In the genomic region with DNA sequence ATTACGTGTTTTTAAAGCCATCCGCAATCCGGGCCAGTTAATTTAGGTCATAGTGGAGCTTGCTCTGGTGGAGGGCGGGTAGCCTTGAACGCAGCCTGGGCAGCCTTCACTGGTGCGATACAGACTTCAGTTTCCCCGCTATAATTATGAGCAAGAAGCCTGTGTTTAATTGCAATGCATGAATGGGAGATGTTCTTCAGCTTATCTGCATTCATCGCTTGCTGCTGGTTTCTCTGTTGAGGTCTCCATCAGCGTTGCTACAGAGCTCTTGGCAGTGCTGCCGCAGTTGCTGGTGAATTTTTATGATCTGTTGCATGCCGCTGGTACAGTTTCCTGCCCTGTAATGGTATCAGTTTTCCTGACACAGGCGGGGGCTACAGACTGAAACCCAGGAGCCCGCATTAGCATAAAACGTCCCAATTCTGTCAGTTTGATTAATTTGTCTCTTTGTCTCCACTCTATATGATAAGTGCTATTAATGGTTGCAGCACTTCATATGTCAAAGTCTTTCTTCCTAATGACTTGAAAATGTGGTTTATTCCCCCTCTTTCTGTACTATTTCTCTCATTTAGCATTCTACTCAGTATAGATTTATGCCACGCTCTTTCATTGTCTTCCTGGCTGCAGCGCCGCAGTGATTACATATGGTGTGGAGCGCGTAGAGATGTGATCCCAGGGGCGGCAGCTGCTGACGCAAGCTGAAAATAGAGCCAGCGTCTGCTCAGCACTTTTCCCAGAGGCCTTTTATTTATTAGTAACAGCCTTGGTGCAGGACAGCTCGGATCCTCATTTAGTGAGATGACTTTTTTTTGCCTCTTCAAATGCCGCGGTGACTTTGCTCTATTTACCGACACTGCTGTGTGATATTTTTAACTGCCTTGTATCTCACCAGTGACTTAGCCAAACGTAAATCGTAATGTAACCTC, we compare ENCODE assay signal across 8 mouse cellular contexts.
DNase-seq lines count a peak whose midpoint lies in the region; ATAC-seq and TF ChIP-seq lines count a peak whose summit lies in the region.

No protein-coding gene starts in this region.

- 36% methylated on average over 28 of the region's 28 CpGs for WGBS in lung, postnatal 0 days
- WGBS in forebrain, embryonic 14.5 days = 8% methylated on average over 28 of the region's 28 CpGs
- WGBS in stomach, embryonic 15.5 days = 15% methylated on average over 28 of the region's 28 CpGs

- H3K27ac ChIP-seq in lung, postnatal 0 days (ENCODE audit: low read length) = no peak overlapping the region
- peak overlapping the region; percentile 88 for H3K27ac ChIP-seq in forebrain, embryonic 14.5 days (ENCODE audit: low read depth, low read length)
- H3K27ac ChIP-seq in layer of hippocampus, adult 2 months = peak overlapping the region; percentile 87
- peak overlapping the region; percentile 45 for H3K27ac ChIP-seq in stomach, embryonic 15.5 days

- no peaks in the 10 kb centered on the region for H3K9me3 ChIP-seq in lung, postnatal 0 days (ENCODE audit: low read length)
- H3K9me3 ChIP-seq in forebrain, embryonic 14.5 days (replicated peaks; ENCODE audit: control insufficient read depth, low read length) = no peaks in the 10 kb centered on the region
- no peaks in the 10 kb centered on the region for H3K9me3 ChIP-seq in megakaryocyte, embryonic 14.5 days
- no peaks in the 10 kb centered on the region for H3K9me3 ChIP-seq in stomach, embryonic 15.5 days

- no peak for TF ChIP-seq EP300 in lung, postnatal 0 days (IDR thresholded peaks at IDR 0.05)

- peak; percentile 70 for DNase-seq in lung, postnatal 0 days (ENCODE audit: low spot score)
- no peak for DNase-seq in lung, postnatal 10 days
- peak; percentile 91 for DNase-seq in forebrain, embryonic 14.5 days (ENCODE audit: low spot score)
- DNase-seq in layer of hippocampus, adult 2 months (ENCODE audit: low spot score in 2 of 2) = peak; percentile 28 to 39
- no peak for DNase-seq in urinary bladder, postnatal 25 days (ENCODE audit: low spot score)

- peak overlapping the region; percentile 45 for H3K4me2 ChIP-seq in lung, postnatal 0 days (replicated peaks; ENCODE audit: low read depth, low read length)
- H3K4me2 ChIP-seq in forebrain, embryonic 14.5 days (ENCODE audit: low read length) = peak overlapping the region; percentile 50
- H3K4me2 ChIP-seq in stomach, embryonic 15.5 days = peak overlapping the region; percentile 42

- H3K9ac ChIP-seq in lung, postnatal 0 days (replicated peaks; ENCODE audit: low read depth) = no peak overlapping the region
- H3K9ac ChIP-seq in forebrain, embryonic 14.5 days (ENCODE audit: low read length) = peak overlapping the region; percentile 47
- H3K9ac ChIP-seq in stomach, embryonic 15.5 days = no peak overlapping the region

- H3K4me3 ChIP-seq in lung, postnatal 0 days (ENCODE audit: low read depth, low read length) = no peak overlapping the region
- peak overlapping the region; percentile 3; the same call in 1 of the 2 replicates for H3K4me3 ChIP-seq in forebrain, embryonic 14.5 days (ENCODE audit: low read depth, low read length)
- H3K4me3 ChIP-seq in layer of hippocampus, adult 2 months = peak overlapping the region; percentile 55
- H3K4me3 ChIP-seq in megakaryocyte, embryonic 14.5 days (replicated peaks) = peak overlapping the region; percentile 31
- no peak overlapping the region; the same call in 1 of the 2 replicates for H3K4me3 ChIP-seq in stomach, embryonic 15.5 days (replicated peaks)

- 0 out of 2 replicates have a peak, but pooled peaks cover 6% of the 10 kb centered on the region for H3K4me1 ChIP-seq in lung, postnatal 0 days (ENCODE audit: insufficient read depth, low read depth, low read length)
- H3K4me1 ChIP-seq in forebrain, embryonic 14.5 days (ENCODE audit: control insufficient read depth, insufficient read depth, low read length) = peaks cover 52% of the 10 kb centered on the region
- H3K4me1 ChIP-seq in megakaryocyte, embryonic 14.5 days = peaks cover 14% of the 10 kb centered on the region
- H3K4me1 ChIP-seq in stomach, embryonic 15.5 days = peaks cover 3% of the 10 kb centered on the region; the same call in 1 of the 2 replicates

- ATAC-seq in lung, postnatal 0 days = peak; percentile 57
- peak; percentile 88 for ATAC-seq in forebrain, embryonic 14.5 days
- peak; percentile 29 to 48; a peak in 2 of 4 replicates for ATAC-seq in hematopoietic stem cell, adult 5-6 weeks (replicated peaks in 1 of 2; ENCODE audit: insufficient read depth in 1 of 2, low FRiP score in 2 of 2, low TSS enrichment in 1 of 2, low read depth in 1 of 2, poor library complexity in 2 of 2, severe bottlenecking in 2 of 2)
- ATAC-seq in stomach, embryonic 15.5 days (ENCODE audit: insufficient read depth, low FRiP score, low read depth) = peak; percentile 57; the same call in 1 of the 2 replicates

- no peaks in the 10 kb centered on the region for H3K27me3 ChIP-seq in lung, postnatal 0 days (replicated peaks; ENCODE audit: insufficient read depth, low read length)
- H3K27me3 ChIP-seq in forebrain, embryonic 14.5 days (replicated peaks; ENCODE audit: control insufficient read depth, insufficient read depth, low read length) = no peaks in the 10 kb centered on the region
- H3K27me3 ChIP-seq in megakaryocyte, embryonic 14.5 days (replicated peaks) = peaks cover 40% of the 10 kb centered on the region
- H3K27me3 ChIP-seq in stomach, embryonic 15.5 days (replicated peaks) = no peaks in the 10 kb centered on the region

- no peaks in the 10 kb centered on the region for H3K36me3 ChIP-seq in lung, postnatal 0 days (ENCODE audit: insufficient read depth, low read length)
- no peaks in the 10 kb centered on the region for H3K36me3 ChIP-seq in forebrain, embryonic 14.5 days (ENCODE audit: control insufficient read depth, insufficient read depth, low read length)
- H3K36me3 ChIP-seq in megakaryocyte, embryonic 14.5 days (replicated peaks; ENCODE audit: low read length) = no peaks in the 10 kb centered on the region
- no peaks in the 10 kb centered on the region for H3K36me3 ChIP-seq in stomach, embryonic 15.5 days

- no peak for TF ChIP-seq CTCF in lung, postnatal 0 days (IDR thresholded peaks at IDR 0.05)
- TF ChIP-seq CTCF in layer of hippocampus, adult 2 months (conservative IDR thresholded peaks at IDR 0.05) = no peak

Comparison
In these comparisons a context has a peak if more than half of its experiments do, and no peak if none do; other contexts are left out.
1. DNase-seq: peak in lung, postnatal 0 days (single experiment), forebrain, embryonic 14.5 days (single experiment) and layer of hippocampus, adult 2 months (2 of 2); none in lung, postnatal 10 days (single experiment) and urinary bladder, postnatal 25 days (single experiment).
2. H3K4me3 ChIP-seq: peak in forebrain, embryonic 14.5 days (single experiment), layer of hippocampus, adult 2 months (single experiment) and megakaryocyte, embryonic 14.5 days (single experiment); none in lung, postnatal 0 days (single experiment) and stomach, embryonic 15.5 days (single experiment).
3. Peak in every context shown above with its lines, with median percentiles within 50 percentile points of each other: ATAC-seq and H3K4me2 ChIP-seq.